Comparison of ENCODE assay signal across 9 mouse cellular contexts in genomic region chr5:124334392-124334791, GRCm38 (mm10). TPM values are rescaled to one million over a fixed set of nuclear protein-coding genes. Genes with fewer than 3 reads are reported as not detected.
DNase-seq lines count a peak whose midpoint lies in the region; ATAC-seq and TF ChIP-seq lines count a peak whose summit lies in the region.
"Had no signal": no experiment of that assay in that cellular context is flagged by ENCODE, and none has a peak within 500 bp of the region (broad histone marks: within the 10 kb centered on the region; RNA-seq: fewer than 3 reads in every experiment).

No protein-coding gene starts in this region.

- no peak overlapping the region for H3K9ac ChIP-seq in embryonic facial prominence, embryonic 14.5 days (ENCODE audit: low read depth, low read length)
- H3K9ac ChIP-seq: liver, embryonic 13.5 days had no signal

- H3K4me3 ChIP-seq in gastrocnemius, adult 2 months, result no peak overlapping the region
- no peak overlapping the region for H3K4me3 ChIP-seq in embryonic facial prominence, embryonic 14.5 days (ENCODE audit: low read depth, low read length)
- H3K4me3 ChIP-seq: liver, embryonic 13.5 days had no signal

- no peak for TF ChIP-seq CTCF in gastrocnemius, adult 2 months (IDR thresholded peaks at IDR 0.05)

- H3K4me1 ChIP-seq in embryonic facial prominence, embryonic 14.5 days (ENCODE audit: control insufficient read depth, insufficient read depth, low read length), result no peaks in the 10 kb centered on the region; the same call in 1 of the 2 replicates
- H3K4me1 ChIP-seq: liver, embryonic 13.5 days had no signal

- H3K9me3 ChIP-seq in embryonic facial prominence, embryonic 14.5 days (ENCODE audit: control insufficient read depth, low read length), result no peaks in the 10 kb centered on the region
- H3K9me3 ChIP-seq: liver, embryonic 13.5 days had no signal

- peak; percentile 84 for ATAC-seq in embryonic facial prominence, embryonic 14.5 days (ENCODE audit: low read depth)
- ATAC-seq in activated CD4-positive, CD25-positive, alpha-beta regulatory T cell, adult 4 months, result no peak

- peak overlapping the region; percentile 28 for H3K27ac ChIP-seq in gastrocnemius, adult 2 months
- peak overlapping the region; percentile 59 for H3K27ac ChIP-seq in embryonic facial prominence, embryonic 14.5 days (replicated peaks; ENCODE audit: low read depth, low read length)
- H3K27ac ChIP-seq: liver, embryonic 13.5 days had no signal

- H3K27me3 ChIP-seq in embryonic facial prominence, embryonic 14.5 days (replicated peaks; ENCODE audit: control insufficient read depth, insufficient read depth, low read length), result no peaks in the 10 kb centered on the region
- H3K27me3 ChIP-seq: liver, embryonic 13.5 days had no signal

- DNase-seq in gastrocnemius, adult 2 months, result peak; percentile 39
- DNase-seq in gastrocnemius, postnatal 25 days, result no peak
- peak; percentile 80 for DNase-seq in embryonic facial prominence, embryonic 14.5 days (ENCODE audit: low spot score)
- DNase-seq in heart, postnatal 10 days, result peak; percentile 86
- peak; percentile 67 to 87 for DNase-seq in kidney, postnatal 25 days
- DNase-seq in mesoderm, embryonic 11.5 days (ENCODE audit: low read depth, low spot score), result peak; percentile 70
- no peak for DNase-seq in ovary, postnatal 10 days (ENCODE audit: low spot score)
- DNase-seq: liver, embryonic 13.5 days had no signal

- intact Hi-C loops in gastrocnemius, adult 2 months (cut with DNase I), result no loop called here
- intact Hi-C loops in heart, postnatal 10 days (cut with DNase I), result no loop called here

- H3K4me2 ChIP-seq in embryonic facial prominence, embryonic 14.5 days (ENCODE audit: low read depth, low read length), result no peak overlapping the region
- H3K4me2 ChIP-seq: liver, embryonic 13.5 days had no signal

- WGBS in embryonic facial prominence, embryonic 14.5 days, result 47% methylated on average over 6 of the region's 6 CpGs

- no peaks in the 10 kb centered on the region for H3K36me3 ChIP-seq in embryonic facial prominence, embryonic 14.5 days (ENCODE audit: control insufficient read depth, insufficient read depth, low read length)

RNA-seq across cellular contexts. Expression of gene 2810006K23Rik, which starts 6.5 kb away (rescaled TPM):
- 1 to 10 TPM; 6.2 to 8.7 TPM for total RNA-seq in gastrocnemius, adult 2 months (2021)
- total RNA-seq in gastrocnemius, postnatal 25 days (2021), result 1 to 10 TPM; 5.2 to 7.4 TPM
- 9.3 and 10.4 TPM in 2 replicates for polyA plus RNA-seq in embryonic facial prominence, embryonic 14.5 days (2014; fragmentation: Nextera tagmentation; extraction: Ambion mirVana)
- total RNA-seq in heart, postnatal 10 days (2021), result 10 to 100 TPM in 1 of 2 experiments, 1 to 10 TPM in 1; 9.7 to 10.8 TPM
- 10 to 100 TPM; 11.0 to 18.3 TPM for polyA plus RNA-seq in activated CD4-positive, CD25-positive, alpha-beta regulatory T cell, adult 4 months (2017; shearing (Covaris generic))

RNA-seq across cellular contexts. Expression of gene Mphosph9, which starts 6.6 kb away (rescaled TPM):
- total RNA-seq in gastrocnemius, adult 2 months (2021), result 1 to 10 TPM; 2.7 to 3.4 TPM
- 1 to 10 TPM; 2.5 to 2.8 TPM for total RNA-seq in gastrocnemius, postnatal 25 days (2021)
- polyA plus RNA-seq in embryonic facial prominence, embryonic 14.5 days (2014; fragmentation: Nextera tagmentation; extraction: Ambion mirVana), result 9.3 and 10.2 TPM in 2 replicates
- 1 to 10 TPM; 6.7 to 7.4 TPM for total RNA-seq in heart, postnatal 10 days (2021)
- 10 to 100 TPM; 14.2 to 15.3 TPM for polyA plus RNA-seq in activated CD4-positive, CD25-positive, alpha-beta regulatory T cell, adult 4 months (2017; shearing (Covaris generic))

RNA-seq across cellular contexts. Expression of gene Cdk2ap1, which starts 28.5 kb away (rescaled TPM):
- total RNA-seq in gastrocnemius, adult 2 months (2021), result 100 to 1,000 TPM; 140 to 141 TPM
- total RNA-seq in gastrocnemius, postnatal 25 days (2021), result 100 to 1,000 TPM; 113 to 116 TPM
- polyA plus RNA-seq in embryonic facial prominence, embryonic 14.5 days (2014; fragmentation: Nextera tagmentation; extraction: Ambion mirVana), result 62.2 and 69.7 TPM in 2 replicates
- 100 to 1,000 TPM; 171 to 185 TPM for total RNA-seq in heart, postnatal 10 days (2021)
- polyA plus RNA-seq in activated CD4-positive, CD25-positive, alpha-beta regulatory T cell, adult 4 months (2017; shearing (Covaris generic)), result 10 to 100 TPM; 18.4 to 20.1 TPM

Comparison
In these comparisons a context has a peak if more than half of its experiments do, and no peak if none do; other contexts are left out.
1. DNase-seq: peak in gastrocnemius, adult 2 months (single experiment), embryonic facial prominence, embryonic 14.5 days (single experiment), heart, postnatal 10 days (2 of 2), kidney, postnatal 25 days (2 of 2) and mesoderm, embryonic 11.5 days (single experiment); none in gastrocnemius, postnatal 25 days (single experiment) and ovary, postnatal 10 days (single experiment).